Mouse (Mus musculus) thymus, adult 2 months (tissue): Measurements from ENCODE around the gene Cfap44.

ENCODE experiments used
- CTCF ChIP-seq: fragments of 200-500 bp; IDR thresholded peaks from 2 replicates; pipeline ENCODE4 v1.5.1; 2012; ENCODE audit warnings: mild to moderate bottlenecking, control low read depth, low read length, moderate library complexity, borderline replicate concordance; ENCODE audit not compliant: control insufficient read depth, poor library complexity, insufficient read depth; ENCODE audit errors: extremely low read depth
- POLR2A ChIP-seq: fragments of 200-500 bp; IDR thresholded peaks from 2 replicates; pipeline ENCODE4 v1.6.1; 2012; ENCODE audit warnings: mild to moderate bottlenecking, low read length, control low read depth, moderate library complexity; ENCODE audit not compliant: control insufficient read depth, poor library complexity, insufficient read depth; ENCODE audit errors: extremely low read depth

- TF ChIP-seq CTCF (no peak), POLR2A (no peak)
Measured at GRCm38 (mm10) chr16:44457858-44458257, 63.3 kb downstream of the Cfap44 start.
